Mouse (Mus musculus) layer of hippocampus, adult 2 months (tissue): Measurements from ENCODE around the gene Pde8b. TPM values are rescaled to one million over a fixed set of nuclear protein-coding genes. Genes with fewer than 3 reads are reported as not detected.

Source experiments
- DNase-seq, 2 experiments: peaks; one replicate each; pipeline ENCODE4 v3.0.0; 2022; ENCODE audit warnings: low spot score in 2 of 2
- H3K27ac ChIP-seq: fragments of 200-600 bp; 2 replicates; pipeline ENCODE4 v1.8.1; 2022
- H3K4me3 ChIP-seq: fragments of 200-600 bp; 2 replicates; pipeline ENCODE4 v1.8.1; 2022; ENCODE audit warnings: mild to moderate bottlenecking
- CTCF ChIP-seq: fragments of 200-600 bp; conservative IDR thresholded peaks from 2 replicates; pipeline ENCODE4 v1.8.1; 2022; ENCODE audit warnings: antibody characterized with exemption, mild to moderate bottlenecking, moderate library complexity
- total RNA-seq, 2 experiments: library from RNA; stranded (reverse); gene quantifications; 2 replicates each; pipeline ENCODE4 v1.2.3; 2021

Gene Pde8b
- total RNA-seq, 2 experiments from 2014 or later, result 114 to 120 TPM

DNA sequence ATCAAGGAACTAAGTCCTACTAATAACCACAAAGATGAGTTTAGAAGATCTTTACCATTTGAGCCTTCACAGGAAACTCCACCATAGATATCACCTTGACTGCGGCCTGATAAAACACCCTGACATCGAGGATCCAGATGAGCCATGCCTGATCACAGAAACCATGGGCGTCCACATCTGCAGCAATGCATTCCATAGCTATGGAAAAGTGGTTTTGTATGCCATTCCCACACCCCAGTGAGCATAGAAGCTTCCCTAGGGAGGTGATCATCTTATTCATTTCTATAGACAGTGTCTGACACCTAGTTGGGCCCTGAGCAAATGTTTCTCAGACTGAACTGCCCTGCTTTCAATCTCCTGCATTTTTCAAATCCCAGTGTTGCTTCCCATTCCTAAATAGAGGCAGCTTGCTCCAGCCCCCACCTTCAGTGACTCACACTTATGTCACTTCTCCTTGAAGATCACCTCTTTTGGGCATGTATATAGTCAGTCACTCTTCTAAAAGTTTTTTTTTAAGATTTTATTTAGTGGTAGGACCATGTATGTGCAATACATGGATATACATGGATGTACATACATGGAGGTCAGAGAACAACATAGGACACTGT lies 47.9 kb downstream of the Pde8b start:
- Histone ChIP-seq H3K4me3 (no peak overlapping the region), H3K27ac (peak overlapping the region; percentile 77)
- no peak for TF ChIP-seq CTCF
- DNase-seq, result no peak

DNA sequence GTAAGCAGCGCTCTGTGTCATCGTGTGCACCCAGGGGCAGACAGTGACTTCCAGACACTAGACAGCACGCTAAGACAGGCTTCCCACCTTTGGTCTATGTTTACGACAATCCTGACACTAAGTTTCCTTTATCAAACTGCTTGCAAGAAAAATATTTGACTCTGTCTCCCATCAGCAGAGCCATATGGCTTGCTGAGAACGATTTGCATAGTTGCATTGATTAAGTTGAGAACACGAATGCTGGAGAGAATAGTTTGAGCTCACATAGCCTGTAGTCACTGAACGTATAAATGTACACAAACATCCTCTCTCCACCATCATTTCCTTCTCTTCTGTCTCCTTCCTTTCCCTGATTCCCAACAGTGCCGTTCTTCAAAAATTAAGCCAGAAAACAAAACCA lies 49.3 kb downstream of the Pde8b start:
- Histone ChIP-seq H3K4me3 (no peak overlapping the region), H3K27ac (peak overlapping the region; percentile 77)
- DNase-seq, result peak in 1 of 2 experiments; percentile 34
- no peak for TF ChIP-seq CTCF

DNA sequence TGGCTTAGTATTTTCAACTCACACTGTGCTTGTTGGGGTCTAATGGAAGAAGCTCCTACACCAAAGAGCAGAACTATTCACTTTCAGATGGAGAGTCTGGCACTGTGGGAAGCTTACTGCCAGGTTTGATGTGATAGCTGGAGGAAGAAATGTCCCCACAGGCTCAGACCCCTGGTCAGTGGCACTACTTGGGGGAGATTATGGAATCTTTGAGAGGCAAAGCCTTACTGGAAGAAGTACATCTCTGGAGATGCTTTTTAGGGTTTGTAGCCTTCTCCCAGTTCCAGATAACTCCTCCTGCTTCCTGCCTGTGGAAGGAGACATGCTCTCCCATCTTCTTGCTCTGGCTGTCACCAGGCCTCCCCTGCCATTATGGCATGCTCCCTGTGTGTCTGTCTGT lies 50.1 kb downstream of the Pde8b start:
- Histone ChIP-seq H3K4me3 (no peak overlapping the region), H3K27ac (peak overlapping the region; percentile 77)
- no peak for TF ChIP-seq CTCF
- no peak for DNase-seq

DNA sequence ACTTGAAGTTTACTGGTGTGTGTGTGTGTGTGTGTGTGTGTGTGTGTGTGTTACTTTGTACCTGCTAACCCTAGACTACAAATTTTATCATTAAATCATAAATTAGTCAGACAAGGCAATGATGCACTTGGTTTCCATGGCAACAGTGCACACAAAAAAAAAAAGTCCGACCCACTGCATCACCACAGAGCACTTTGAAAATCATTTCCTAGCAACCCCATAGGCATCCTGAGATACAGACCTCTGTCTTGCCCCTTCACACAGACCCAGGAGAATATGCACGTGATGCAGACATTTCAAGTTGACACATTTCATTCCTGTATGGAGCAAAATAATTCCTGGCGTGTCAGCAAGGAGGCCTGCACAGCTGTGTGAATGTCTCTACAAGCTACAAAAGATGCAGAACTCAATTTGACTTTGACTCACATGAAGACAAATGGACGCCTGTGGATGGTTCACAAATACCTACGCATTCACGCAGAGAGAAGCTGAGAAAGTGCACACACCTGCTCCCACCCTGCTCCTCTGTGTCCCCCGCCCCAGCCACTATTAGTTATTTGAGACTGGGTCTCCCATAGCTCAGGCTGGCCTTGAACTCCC lies 53.9 kb downstream of the Pde8b start:
- Histone ChIP-seq H3K27ac (peak overlapping the region; percentile 51; the same call in 1 of the 2 replicates), H3K4me3 (no peak overlapping the region)
- peak in 1 of 2 experiments; percentile 42 for DNase-seq
- no peak for TF ChIP-seq CTCF

DNA sequence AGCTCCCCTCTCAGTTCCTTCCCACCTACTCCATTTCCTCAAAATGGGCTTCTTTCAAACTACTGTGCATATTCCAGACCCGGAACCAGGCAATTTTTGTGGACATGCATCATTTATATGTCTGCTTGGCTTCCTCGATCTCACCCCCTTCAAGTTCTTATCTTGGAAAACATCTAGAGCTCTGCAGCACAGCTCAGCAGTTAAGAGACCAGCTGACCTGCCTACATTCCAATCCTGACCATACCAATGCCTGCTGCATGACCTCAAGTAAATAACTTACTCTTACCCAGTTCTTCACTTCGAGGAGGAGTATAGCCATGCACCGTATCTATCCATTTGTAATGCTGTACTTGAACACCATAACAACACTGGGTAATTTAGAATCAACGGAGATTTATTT lies 58.2 kb downstream of the Pde8b start:
- TF ChIP-seq CTCF, result no peak
- no peak overlapping the region for H3K4me3 ChIP-seq
- no peak for DNase-seq
- H3K27ac ChIP-seq, result no peak overlapping the region

DNA sequence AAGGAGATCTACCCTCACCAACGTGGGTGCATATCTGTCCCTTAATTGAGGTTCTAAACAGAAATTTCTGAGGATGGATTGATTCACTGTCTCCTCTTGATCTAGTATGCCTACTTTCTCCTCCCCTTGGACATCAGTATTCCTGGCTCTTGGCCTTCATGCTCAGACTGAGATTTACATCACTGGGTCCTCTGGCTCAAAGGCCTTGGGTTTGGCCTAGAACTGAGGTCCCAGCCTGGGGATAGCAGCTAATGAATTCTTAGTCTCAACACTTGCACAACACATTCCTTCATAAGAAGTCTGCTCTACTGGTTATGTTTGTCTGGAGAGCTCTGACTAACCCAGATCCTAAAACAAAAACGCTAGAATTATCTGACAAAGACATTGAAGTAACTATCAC lies 61.0 kb downstream of the Pde8b start:
- DNase-seq, result no peak
- Histone ChIP-seq H3K27ac (no peak overlapping the region; the same call in 1 of the 2 replicates), H3K4me3 (no peak overlapping the region)
- TF ChIP-seq CTCF, result no peak

DNA sequence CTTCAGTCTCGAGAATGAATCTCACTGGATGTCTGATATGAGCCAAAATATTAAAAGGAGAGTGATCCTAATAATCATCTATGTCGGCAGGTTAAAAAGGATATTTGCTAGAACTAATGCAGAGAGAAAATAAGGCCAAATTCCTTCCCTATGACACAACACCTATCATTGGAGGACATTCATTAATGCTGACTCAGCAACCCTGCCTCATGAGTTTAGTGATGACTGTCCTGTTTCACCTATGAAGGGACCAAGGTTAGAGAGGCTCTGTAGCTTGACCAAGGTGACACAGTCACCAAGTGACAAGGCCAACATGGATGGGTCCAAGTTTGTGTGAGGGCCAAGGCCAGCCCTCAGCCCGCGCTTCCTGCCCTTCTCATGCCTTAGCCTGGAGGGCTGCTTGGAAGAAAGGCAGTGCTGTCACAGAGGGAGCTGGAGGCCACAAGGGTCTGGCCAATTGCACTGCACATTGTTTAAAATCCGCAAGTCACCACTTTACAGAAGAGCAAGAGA lies 62.9 kb downstream of the Pde8b start:
- TF ChIP-seq CTCF, result no peak
- no peak overlapping the region for H3K4me3 ChIP-seq
- peak overlapping the region; percentile 61 for H3K27ac ChIP-seq
- DNase-seq, result no peak

DNA sequence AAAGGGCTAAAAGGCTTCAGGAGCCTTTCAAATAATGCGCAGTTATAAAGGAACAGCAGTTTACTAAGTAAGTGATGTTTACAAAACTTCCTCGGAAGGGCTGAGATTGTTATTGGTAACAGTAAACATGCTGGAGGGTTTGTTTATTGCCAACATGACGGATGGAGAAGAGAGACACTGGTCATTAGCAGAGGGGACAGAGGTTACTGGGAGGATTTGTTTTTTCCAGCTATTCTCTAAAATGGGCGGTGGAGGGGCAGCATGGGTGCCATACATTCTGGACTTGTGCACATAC lies 63.4 kb downstream of the Pde8b start:
- DNase-seq, result no peak
- H3K4me3 ChIP-seq, result no peak overlapping the region
- no peak for TF ChIP-seq CTCF
- peak overlapping the region; percentile 61 for H3K27ac ChIP-seq

DNA sequence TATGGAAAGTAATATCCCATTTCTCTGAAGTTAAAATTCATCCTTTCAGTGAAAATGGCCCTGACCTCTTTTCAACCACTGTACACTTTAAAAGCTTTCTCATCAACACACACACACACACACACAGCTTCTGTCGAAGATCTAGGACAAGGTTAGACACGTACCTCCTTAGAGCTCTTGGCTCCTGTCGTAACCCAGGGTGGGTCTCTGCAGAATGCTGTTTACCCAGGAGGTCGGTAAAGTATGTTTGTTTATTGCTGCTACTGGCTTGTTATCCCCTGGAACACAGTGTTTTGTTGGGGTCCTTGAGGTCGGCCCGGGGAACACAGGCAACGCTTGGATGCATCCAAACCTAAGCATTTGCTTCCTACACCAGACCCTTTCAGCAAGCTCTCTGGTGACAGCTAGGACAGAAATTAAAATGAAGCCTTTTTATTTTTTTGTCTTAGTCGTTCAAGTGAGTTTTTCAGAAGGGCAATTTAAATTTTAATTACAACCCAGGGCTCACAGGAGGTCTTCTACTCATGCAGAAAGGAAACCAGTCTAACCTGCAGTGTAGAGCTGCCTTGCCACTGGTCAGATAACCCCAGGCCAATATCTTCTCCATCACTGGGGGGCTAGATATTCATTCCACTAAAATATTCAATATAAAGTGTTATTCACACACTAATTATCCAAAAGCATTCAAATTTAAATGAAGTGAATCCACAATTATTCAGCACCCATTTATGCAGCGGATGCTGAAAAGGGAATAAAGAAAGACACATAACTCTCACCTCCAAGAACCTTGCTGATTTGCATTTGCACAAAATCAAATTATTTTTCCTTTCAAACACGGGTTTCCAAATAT lies 64.0 kb downstream of the Pde8b start:
- no peak for DNase-seq
- Histone ChIP-seq H3K27ac (peak overlapping the region; percentile 61), H3K4me3 (no peak overlapping the region)
- no peak for TF ChIP-seq CTCF

DNA sequence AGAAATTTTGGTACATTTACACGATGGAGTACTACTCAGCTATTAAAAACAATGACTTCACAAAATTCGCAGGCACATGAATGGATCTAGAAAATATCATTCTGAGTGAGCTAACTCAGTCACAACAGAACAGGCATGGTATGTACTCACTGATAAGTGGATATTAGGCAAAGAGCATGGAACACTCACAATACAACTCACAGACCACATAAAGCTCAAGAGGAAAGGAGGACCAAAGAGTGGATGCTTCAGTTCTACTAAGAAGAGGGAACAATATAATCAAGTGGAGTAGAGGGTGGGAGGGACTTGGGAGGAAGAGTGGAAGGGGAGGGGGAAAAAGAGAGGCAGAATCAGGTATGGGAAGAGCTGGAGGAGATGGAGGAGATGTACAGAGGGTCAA lies 66.5 kb downstream of the Pde8b start:
- TF ChIP-seq CTCF, result no peak
- no peak overlapping the region for H3K27ac ChIP-seq
- no peak for DNase-seq
- H3K4me3 ChIP-seq, result no peak overlapping the region

DNA sequence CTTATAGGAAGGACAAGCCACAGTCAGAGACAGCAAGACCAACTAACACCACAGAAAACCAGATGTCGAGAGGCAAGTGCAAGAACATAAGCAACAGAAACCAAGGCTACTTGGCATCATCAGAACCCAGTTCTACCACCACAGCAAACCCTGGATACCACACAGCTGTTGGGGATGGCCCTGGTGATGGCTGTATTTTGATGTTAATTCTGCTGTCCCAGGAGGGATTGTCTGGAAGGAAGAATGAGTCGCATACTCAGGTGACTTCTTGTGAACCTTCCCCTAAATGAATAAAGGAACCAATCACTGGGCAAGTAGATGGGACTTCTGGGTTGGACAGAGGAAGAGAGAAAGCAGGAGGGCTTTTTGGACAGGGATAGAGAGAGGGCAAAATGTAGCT lies 69.9 kb downstream of the Pde8b start:
- no peak overlapping the region for H3K27ac ChIP-seq
- no peak overlapping the region for H3K4me3 ChIP-seq
- no peak for DNase-seq
- no peak for TF ChIP-seq CTCF

DNA sequence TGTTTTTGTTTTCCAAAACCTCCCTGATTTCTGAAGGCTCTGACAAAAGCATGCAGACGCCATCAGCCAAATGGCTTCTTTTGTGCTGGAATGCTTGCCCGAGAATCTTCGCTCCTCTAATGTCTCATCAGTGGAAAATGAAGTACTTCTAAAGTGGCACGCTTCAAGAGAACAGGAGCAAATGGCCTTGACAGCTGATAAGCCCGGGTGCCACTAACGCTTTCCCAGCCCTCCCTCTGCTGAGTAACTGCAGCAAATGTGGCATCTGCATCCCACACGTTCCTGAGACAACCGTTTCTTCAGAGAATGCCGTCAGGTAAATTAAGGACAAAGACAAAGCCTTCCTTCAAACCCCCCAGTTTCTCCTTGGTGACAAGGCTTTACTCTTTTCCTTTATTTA lies 72.8 kb downstream of the Pde8b start:
- no peak for TF ChIP-seq CTCF
- Histone ChIP-seq H3K4me3 (no peak overlapping the region), H3K27ac (peak overlapping the region; percentile 79)
- peak; percentile 31 to 51 for DNase-seq

DNA sequence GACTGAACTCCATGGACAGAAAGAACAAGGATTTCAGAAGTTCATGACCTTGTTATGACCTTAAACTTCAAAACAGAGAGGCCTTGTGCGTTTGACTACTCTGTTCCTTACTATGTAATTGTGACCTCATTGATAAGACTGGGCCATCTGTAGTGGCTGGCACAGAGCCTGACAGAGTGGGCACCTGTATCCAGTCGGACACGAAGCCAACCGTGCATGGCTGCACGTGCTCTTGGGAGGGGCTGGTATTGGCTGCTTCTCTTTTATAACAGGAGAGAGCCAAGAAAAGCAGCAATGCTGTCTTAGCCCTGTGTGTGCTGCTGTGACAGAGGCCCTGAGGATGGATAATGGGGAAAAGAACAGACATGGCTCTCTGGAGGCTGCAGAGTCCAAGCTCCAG lies 73.7 kb downstream of the Pde8b start:
- no peak for TF ChIP-seq CTCF
- H3K4me3 ChIP-seq, result no peak overlapping the region
- DNase-seq, result no peak
- peak overlapping the region; percentile 79 for H3K27ac ChIP-seq
